Mouse (Mus musculus) cerebellum, adult 18-20 months (tissue): ENCODE results near the gene Il1rapl2.
"Not testable (repeated sequence)": the region's sequence is repeated elsewhere in the genome, so short reads cannot be mapped to it uniquely, and the experiment has no call there.

Experiments
- DNase-seq, 2 experiments: peaks; one replicate each; pipeline ENCODE4 v3.0.0; 2021

Il1rapl2 gene

DNA sequence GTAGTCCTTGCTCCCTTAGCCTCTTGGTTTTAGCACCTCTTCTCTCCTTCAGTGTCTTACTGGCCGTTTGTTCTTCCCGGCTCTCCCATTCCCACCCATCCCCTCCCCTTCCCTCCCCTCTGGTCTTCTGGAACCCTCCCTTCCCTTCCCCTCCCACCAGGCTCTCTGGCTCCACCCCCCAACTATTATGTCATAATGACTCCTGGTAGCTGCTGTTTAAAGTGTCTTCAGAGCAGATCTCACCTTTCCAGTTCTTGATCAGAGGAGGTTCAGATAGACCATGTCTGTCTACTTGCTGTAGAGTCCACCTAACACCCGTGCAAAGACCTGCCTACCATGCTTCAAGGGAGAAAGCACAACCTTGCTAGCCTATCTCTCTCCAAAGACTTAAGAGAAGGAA, 639.1 kb downstream of the Il1rapl2 start, which contains the start of gene Tex13a:
TSS of gene Tex13a (minus strand) at position 101 of the 400 bp plus-strand sequence.
- no peak for DNase-seq

GRCm38 (mm10) chrX:138234626-138235025, 664.2 kb downstream of the Il1rapl2 start:
- DNase-seq: no peak

DNA sequence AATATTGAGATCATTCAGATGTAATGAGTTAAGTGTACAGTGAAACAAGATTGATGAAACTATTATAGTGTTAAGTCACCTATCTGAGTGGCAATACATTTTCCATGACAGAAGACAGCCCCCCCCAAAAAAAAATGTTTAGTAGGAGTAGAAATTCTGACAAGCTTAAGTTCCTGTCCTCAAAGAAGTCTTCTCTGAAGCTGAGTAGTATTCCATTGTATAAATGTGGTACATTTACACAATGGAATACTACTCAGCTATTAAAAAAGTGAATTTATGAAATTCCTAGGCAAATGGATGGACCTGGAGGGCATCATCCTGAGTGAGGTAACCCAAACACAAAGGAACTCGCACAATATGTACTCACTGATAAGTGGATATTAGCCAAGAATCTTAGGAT, 778.3 kb downstream of the Il1rapl2 start:
- not testable (repeated sequence) for DNase-seq

- DNase-seq: no peak
Observed at GRCm38 (mm10) chrX:138433794-138434193, 863.4 kb downstream of the Il1rapl2 start.

DNA sequence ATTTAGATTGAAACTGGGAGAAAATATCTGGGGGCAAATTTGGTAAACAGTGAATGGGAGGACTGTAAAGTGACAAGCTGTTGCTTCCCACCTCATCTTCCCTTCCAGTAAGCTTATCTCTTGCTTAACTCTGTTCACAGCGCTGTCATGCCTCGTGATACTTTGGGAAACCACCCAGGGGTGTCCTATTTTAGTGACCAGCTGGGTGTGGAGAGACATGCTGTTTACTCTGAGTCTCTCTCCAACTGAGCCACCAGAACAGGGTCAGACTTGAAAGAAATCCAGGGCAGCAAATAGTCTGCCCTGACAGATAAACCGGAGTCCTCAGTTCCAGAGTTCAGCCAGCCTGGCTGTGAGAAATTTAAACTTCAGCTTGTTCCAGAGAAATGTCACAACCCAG, 867.5 kb downstream of the Il1rapl2 start:
- DNase-seq: no peak

DNA sequence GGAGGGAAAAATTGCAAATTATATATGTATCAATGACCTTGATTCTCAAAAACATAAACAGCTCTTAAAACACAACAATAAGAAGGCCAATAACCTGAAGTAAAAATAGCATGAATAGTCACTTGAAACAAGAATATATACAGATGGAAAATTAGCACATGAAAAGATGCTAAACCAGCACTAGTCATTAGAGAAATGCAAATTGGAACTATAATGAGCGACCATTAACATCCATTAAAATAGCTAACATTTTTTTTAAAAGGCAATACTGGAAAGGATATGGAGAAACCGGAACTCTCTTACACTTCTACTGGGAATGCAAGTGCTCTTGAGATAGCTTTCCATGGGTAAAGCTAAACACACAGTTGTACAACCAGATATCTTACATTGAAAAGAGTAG, 879.4 kb downstream of the Il1rapl2 start:
- no peak for DNase-seq

DNA sequence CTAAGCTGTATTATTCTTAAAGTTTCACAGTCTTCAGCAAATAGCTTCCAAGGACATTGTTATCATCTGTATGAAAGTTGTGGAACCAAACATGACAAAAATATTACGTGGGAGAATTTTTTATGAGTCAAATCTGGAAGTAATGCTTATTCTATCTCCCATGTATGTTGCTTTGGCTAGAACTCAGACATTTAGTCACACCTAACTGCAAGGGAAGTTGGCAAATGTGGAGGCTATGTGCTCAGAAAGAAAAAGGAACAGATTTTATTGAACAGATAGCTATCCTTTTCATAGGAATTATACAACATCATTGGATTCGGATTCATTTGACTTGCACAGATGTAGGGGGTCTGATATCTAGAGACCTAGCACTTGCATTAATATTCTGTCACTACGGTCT, 908.1 kb downstream of the Il1rapl2 start:
- no peak for DNase-seq

GRCm38 (mm10) chrX:138500510-138500909, 930.1 kb downstream of the Il1rapl2 start:
- no peak for DNase-seq

DNA sequence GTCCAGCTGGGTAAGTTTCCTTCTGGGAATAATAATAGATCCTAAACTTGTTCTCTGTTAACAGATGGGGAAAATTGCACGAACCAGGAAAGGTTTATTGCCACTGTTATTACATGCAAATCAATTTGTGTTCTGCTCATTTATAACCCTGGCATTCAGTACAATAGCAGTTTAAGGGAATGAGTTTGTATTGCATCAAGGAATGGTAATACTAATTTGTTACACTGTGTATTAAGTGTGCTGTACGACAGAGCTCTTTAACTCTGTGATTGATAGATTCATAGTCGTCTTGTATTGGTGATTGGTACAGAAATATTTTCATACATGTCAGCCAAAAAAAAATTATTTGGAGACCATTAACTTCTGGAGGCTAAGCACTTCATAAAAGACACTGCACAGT, 934.6 kb downstream of the Il1rapl2 start:
- DNase-seq: no peak

DNA sequence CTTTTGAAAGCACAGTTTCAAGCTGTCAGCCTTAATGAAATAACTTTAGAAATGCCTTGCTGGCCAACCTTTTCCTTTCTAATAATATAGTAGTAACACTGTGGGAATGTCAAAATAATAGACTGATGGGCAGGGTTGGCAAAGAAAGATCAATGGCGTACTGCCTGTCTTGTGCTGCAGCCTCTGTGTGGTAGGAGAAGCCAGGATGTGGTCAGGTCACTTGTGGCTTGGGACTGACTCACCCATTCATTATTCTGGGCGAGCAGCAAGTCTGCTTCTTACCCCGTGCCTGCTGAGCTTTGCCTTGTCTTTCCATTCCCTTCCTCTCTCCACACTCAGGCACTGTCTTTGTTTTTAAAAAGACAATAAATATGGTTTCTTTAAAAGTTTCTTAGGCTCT, 1049.7 kb downstream of the Il1rapl2 start:
- DNase-seq: no peak

DNA sequence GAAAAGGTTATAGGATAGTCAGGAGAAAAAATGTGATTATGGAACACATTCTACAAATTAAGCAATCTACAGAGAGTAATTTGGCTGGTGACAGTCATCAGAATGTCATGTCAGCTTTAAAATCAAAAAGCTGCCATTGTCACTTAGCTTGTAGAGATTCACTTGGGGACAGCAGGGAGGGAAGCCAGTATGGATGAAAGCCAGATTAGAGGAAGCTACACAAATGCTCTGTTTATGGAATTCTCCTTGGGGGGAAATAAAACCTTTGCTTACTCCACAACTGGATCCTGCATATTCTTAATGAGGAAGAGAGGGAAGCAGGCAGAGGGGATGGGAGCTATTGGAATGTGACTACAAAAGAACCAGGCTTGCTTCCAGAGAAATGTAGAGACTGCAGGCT, 1054.9 kb downstream of the Il1rapl2 start:
- no peak for DNase-seq

GRCm38 (mm10) chrX:138722372-138722771, 1152.0 kb downstream of the Il1rapl2 start:
- DNase-seq: no peak

DNA sequence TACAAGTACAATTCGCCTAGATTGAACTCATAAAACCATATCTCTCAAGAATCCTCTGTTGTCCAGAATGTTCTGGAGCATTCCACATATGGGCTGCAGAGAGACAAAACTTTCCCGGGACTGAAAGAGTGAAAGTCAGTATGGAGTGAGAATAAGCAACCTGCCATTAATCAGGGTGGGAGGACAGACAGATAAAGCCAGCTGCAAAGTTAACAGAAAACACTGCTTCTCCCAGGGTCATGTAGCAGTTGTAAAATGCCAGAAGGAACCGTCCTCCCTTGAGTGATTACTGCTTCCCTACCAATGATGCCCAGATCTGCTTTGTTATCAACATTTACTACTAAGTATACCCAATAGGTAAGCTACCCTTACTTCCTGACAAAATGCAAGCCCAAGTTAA, 1230.5 kb downstream of the Il1rapl2 start:
- no peak for DNase-seq

GRCm38 (mm10) chrX:138831876-138832275, 1261.5 kb downstream of the Il1rapl2 start:
- no peak for DNase-seq

GRCm38 (mm10) chrX:138833894-138834293, 1263.5 kb downstream of the Il1rapl2 start:
- DNase-seq: no peak

- DNase-seq: no peak
Observed at GRCm38 (mm10) chrX:138838381-138838780, 1268.0 kb downstream of the Il1rapl2 start.
